Mouse (Mus musculus): Measurements from ENCODE around the gene Npat. TPM values are rescaled to one million over a fixed set of nuclear protein-coding genes. Genes with fewer than 3 reads are reported as not detected.

Gene Npat
- total RNA-seq (2021), result 10 to 100 TPM; 13.2 to 16.0 TPM
- long read RNA-seq, experiment 1, partial matches to known transcripts, result 1 of 1 reads
- long read RNA-seq, experiment 1, other reads (novel, unspliced or antisense), result 0 of 1 reads
- long read RNA-seq, experiment 2, full-length matches to known transcripts, result 1 of 2 reads
- long read RNA-seq, experiment 2, partial matches to known transcripts, result 0 of 2 reads
- long read RNA-seq, experiment 2, other reads (novel, unspliced or antisense), result 1 of 2 reads

DNA sequence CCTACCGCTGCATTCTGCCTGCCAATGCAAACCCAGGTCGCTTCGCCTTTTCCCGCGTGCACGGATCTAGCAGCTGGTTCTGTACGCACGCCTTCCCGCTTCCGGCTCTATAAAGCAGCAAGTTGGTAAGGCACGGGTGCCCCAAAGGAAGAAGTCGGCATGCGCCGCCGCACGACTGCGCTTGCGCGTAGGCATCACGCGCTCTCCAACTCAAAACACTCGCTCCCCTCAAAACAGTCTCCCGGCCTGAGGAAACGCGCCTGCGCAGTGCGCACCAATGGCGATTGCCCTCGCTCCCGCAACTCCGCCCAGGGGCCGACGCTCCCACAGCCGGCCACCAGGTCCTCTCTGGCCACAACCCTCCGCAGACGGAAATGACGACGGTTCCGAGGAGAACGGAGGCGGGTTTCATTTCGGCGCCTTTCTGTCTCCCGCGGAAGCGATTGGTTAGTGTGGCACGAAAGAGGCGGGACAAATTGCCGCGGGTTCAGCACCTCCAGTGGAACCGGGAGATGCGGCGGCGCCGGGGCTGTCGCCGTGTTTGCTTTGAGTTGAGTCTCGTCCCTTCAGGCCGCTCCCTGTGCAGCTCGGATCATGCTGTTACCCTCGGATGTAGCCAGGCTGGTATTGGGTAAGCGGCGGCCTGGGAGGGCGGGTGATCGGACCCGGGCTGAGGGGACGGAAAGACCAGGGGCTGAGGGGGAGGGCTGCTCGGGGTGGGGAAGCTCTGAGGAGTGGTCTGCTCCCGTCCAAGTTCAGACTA, at the start of gene Npat, which contains the start of gene Atm:
Gene Npat (plus strand): TSS at position 490 of the 763 bp plus-strand sequence.
Gene Atm (minus strand): TSS at position 183 of the 763 bp plus-strand sequence.
- peak; percentile 99 for DNase-seq

DNA sequence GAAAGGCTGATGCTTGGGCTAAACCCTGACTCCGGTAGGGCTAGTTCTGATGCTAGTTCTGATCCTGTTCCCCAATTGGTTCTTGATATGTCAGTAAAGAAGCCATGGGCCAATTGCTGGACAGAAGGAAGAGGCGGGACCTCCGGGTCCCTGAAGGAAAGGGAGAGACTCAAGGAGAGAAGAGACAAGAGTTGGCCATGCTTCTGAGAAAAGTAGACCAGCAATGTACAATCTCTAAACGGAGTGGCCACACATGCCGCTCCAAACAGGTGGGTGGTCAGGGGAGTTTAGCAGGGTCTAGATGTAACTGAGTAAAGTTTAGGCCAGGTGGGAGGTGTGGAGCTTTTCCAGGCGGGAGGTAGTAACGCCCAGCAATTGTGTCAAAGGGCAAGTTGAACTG, 28.8 kb upstream of the Npat start:
- DNase-seq, result peak; percentile 23

DNA sequence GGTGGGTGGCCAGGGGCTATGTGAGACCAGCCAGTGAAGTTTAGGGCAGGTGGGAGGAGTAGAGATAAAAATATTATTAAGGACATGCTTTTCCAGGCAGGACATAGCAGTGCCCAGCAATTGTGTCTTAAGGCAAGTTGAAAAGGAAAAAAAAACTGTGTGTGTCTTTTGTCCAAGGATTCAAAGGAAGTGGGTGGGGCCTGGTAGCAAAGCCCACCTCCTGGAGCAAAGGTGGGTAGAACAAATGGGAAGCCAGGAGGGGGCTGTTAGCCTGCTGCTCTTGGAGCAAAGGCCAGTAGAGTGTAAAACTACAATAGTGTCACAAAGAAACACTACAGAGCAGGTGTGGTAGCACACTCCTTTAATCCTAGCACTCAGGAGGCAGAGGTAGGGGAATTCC, 22.8 kb upstream of the Npat start:
- no peak for DNase-seq

- DNase-seq, result no peak
Observed at GRCm38 (mm10) chr9:53517373-53518009, 19.4 kb upstream of the Npat start.

GRCm38 (mm10) chr9:53535416-53536320, 1.2 kb upstream of the Npat start:
- peak; percentile 24 for DNase-seq

DNA sequence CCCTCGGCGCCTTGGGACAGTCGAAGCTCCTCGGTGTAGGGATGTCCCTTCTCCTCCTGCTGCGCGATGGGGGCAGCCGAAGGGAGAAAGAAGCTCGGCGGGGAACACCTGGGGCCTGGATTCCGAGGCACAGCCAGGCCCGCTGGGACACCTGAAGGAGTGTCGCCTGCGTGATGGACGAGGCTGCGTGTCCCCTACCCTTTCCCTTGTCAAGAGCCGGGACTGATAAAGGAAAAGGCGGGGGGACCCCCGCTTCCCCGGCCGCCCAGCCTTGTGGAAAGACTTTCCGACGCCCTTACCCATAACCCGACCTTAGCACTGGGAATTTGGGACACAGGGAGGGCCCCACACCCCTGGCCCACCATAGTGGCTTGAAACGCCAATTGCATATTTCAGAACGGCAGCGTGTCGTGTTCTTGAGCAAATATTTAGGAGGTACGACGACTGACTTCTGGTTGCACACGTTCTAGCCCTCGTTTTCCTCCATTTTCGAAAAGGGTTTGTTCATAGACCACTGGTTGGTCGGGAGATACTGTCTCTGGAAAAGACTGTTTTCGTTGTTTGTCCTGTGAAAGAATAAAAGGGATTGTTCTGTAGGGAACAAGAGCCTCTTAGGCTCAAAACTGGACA, 604 bp downstream of the Npat start:
- peak; percentile 51 for DNase-seq

DNA sequence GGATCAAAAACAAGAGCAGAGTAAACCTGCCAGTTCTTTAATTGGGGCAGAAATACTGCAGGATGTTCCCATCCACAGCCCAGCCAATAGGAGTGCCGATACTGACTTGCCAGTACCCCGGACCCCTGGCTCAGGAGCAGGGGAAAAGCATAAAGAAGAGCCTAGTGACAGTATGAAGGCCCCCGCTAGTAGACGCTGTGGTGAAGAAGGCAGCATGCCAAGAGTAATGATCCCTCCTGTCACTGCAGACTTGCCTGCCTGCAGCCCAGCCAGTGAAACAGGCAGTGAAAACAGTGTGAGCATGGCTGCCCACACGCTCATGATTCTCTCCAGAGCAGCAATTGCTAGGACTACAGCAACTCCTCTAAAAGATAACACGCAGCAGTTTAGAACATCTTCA, 33.8 kb downstream of the Npat start:
- DNase-seq, result peak; percentile 15

- no peak for DNase-seq
Observed at GRCm38 (mm10) chr9:53572516-53573307, 35.9 kb downstream of the Npat start.

- DNase-seq, result no peak
Observed at GRCm38 (mm10) chr9:53575721-53576120, 38.9 kb downstream of the Npat start.

GRCm38 (mm10) chr9:53581870-53582269, 45.0 kb downstream of the Npat start:
- DNase-seq, result no peak

- peak; percentile 84 for DNase-seq
Observed at GRCm38 (mm10) chr9:53594764-53595163, 57.9 kb downstream of the Npat start.

GRCm38 (mm10) chr9:53596971-53597600, 60.2 kb downstream of the Npat start:
- DNase-seq, result no peak

GRCm38 (mm10) chr9:53598631-53599030, 61.8 kb downstream of the Npat start:
- no peak for DNase-seq

DNA sequence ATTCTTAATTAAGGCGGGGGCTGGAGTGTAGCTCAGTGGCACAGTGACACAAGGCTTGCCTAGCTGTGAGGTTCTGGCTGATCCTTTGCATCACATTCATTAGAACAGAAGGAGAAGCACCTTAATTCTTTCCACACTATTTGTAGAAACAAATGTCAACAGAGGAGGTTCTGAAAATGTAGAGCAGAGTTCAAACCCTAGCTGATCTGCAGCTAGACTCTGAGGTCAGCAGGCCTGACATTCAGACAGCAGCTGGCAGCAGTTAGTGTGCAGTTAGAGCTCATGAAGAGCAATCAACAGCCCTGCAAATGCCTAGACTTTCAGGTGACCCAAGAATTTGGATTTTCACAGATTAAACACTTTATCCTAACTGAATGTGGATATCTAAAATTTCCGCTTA, 64.7 kb downstream of the Npat start:
- peak; percentile 20 for DNase-seq

DNA sequence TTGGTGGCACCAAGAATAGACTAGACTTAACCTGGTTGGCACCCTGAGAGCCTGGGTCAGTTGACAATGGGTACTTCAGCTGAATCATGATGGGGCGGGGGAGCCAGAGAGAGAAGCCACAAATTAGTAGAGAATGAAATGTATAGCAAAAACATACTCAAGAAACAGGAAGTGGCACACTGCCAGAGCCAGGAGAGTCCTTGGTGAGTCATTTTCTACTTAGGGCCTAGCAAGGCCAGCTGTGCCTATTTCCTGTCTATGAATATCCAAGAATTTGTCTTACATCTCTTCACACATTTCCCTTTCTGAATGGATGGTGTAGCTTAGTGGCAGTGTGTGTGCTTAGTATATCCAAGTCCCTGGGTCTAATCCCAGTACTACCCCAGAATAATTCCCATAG, 66.5 kb downstream of the Npat start:
- DNase-seq, result peak; percentile 61

DNA sequence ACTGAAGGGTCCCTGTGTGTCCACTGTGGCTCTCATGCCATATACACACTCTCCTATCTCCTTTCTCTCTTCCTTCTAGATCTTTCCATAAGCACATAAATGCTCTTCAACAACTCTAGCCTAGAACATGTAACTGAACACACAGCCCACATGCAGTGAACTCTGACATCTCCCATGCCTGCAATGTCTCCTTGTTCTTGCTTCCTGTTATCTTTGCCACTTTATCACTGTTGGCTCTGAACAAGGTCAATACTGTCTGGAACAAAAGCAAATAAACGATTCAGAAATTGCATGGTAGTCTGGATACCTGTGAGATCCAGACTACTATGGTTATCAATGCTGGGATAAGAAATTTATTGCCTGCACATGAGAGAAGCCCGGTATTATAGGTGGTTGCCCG, 67.0 kb downstream of the Npat start:
- no peak for DNase-seq

DNA sequence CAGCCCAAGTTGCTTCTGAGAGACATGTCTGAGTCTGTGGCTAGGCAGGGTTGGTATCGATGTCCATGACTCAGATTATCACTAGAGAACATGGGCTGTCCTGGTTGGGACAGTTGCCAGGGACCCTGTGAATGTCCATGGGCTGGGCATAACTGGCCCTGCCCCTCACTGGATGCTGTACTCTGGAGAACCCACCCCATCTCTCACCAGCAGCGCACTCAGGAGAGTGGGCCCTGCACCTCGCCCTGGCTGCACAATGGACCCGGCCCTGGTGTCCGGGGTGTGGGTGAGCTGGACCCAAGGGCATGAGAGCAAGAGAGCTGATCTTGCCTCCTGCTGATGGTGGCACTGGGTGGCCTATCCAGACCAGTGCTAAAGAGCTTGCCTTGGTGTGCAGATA, 68.1 kb downstream of the Npat start:
- DNase-seq, result no peak

DNA sequence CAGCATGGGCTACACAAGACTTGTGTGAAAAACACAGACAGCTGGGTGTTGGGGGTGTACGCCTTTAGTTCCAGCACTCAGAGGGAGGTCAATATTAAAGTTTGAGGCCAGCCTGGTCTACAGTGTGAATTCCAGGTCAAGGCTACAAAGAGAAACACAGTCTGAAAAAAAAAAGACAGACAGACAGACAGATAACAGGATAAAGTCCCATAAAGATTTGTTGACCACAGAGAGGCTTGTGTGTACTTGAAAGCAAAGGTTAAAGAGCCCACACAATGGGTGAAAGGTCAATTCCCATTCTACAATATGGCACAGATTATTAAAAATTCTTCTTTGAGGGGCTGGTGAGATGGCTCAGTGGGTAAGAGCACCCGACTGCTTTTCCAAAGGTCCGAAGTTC, 70.3 kb downstream of the Npat start:
- no peak for DNase-seq

DNA sequence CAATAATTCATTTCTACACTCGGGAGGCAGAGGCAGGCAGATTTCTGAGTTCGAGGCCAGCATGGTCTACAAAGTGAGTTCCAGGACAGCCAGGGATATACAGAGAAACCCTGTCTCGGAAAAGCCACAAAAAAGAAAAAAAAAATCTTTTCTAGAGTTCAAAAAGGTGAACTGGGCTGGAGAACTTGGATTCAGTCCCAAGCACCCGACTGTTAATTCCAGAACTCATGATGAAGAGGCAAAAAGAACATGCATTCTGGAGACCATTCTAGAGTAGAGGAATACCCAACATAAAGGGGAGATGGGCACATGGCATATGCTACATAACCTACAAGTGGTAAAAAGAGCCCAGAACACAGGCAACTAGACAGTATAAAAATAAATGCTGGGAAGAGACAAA, 71.0 kb downstream of the Npat start:
- DNase-seq, result no peak

- no peak for DNase-seq
Observed at GRCm38 (mm10) chr9:53609306-53609967, 72.6 kb downstream of the Npat start.
